Mouse (Mus musculus): ENCODE measurements around the gene Eif3g. TPM values are rescaled to one million over a fixed set of nuclear protein-coding genes. Genes with fewer than 3 reads are reported as not detected.

The Eif3g gene
- polyA plus RNA-seq, 1 experiment from 2014 or later: 202 TPM

DNA sequence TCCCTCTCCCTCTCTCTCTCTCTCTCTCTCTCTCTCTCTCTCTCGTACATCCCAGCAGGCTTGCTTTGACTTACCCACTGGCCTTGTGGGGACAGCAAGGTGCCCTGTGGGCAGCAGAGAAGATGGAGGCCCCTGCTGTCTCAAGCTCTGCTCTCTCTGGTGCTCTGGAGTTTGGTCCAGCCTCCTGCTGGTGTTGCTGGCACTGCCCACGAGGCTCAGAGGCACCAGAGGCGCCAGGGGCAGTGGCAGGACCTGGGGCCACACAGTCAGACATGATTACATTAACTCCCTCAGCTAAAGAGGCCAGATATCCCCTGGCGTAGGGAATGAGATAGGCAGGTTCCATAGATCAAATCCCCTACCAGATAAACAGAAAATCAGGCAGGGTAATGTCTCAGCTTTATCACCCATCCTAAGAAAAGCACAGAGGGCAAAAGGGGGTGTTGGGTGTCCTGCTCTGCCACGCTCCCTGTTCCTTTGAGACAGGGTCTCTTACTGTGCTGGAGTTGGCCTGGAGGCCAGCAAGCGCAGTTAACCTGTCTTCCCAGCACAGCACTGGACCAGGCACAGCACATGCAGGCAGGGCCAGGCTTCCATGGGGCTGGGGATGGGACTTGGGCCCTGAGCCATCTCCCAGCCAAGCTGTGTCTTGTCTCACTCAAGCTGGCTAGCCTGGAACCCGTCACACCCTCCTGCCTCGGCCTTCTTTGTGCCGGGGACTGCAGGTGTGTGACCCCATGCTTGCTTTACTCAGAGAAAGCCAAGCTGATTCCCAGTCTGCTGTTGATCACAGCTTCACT, 21.9 kb downstream of the Eif3g start:
- Histone ChIP-seq H3K9ac (ENCODE audit: low read length) (no peak overlapping the region), H3K4me2 (ENCODE audit: low read length) (no peak overlapping the region), H3K4me1 (ENCODE audit: control insufficient read depth in 2 of 2, insufficient read depth in 2 of 2, low read length in 2 of 2) (peaks cover 4 to 5% of the 10 kb centered on the region in 2 experiments; a peak in 2 of 4 replicates), H3K27me3 (ENCODE audit: control insufficient read depth, insufficient read depth, low read length) (no peaks in the 10 kb centered on the region), H3K27ac (replicated peaks in 1 of 2; ENCODE audit: control insufficient read depth in 1 of 2, insufficient read depth in 1 of 2, low read depth in 2 of 2, low read length in 2 of 2) (no peak overlapping the region), H3K36me3 (ENCODE audit: control insufficient read depth, insufficient read depth, low read length) (0 out of 2 replicates have a peak, but pooled peaks cover 3% of the 10 kb centered on the region), H3K4me3 (ENCODE audit: control insufficient read depth in 1 of 2, insufficient read depth in 1 of 2, low read depth in 1 of 2, low read length in 2 of 2) (no peak overlapping the region), H3K9me3 (ENCODE audit: control insufficient read depth, low read length) (no peaks in the 10 kb centered on the region)
- 64% methylated on average over 8 of the region's 9 CpGs for WGBS
- no peak for ATAC-seq (ENCODE audit: insufficient number of reproducible peaks, insufficient read depth, low FRiP score, low read depth)

DNA sequence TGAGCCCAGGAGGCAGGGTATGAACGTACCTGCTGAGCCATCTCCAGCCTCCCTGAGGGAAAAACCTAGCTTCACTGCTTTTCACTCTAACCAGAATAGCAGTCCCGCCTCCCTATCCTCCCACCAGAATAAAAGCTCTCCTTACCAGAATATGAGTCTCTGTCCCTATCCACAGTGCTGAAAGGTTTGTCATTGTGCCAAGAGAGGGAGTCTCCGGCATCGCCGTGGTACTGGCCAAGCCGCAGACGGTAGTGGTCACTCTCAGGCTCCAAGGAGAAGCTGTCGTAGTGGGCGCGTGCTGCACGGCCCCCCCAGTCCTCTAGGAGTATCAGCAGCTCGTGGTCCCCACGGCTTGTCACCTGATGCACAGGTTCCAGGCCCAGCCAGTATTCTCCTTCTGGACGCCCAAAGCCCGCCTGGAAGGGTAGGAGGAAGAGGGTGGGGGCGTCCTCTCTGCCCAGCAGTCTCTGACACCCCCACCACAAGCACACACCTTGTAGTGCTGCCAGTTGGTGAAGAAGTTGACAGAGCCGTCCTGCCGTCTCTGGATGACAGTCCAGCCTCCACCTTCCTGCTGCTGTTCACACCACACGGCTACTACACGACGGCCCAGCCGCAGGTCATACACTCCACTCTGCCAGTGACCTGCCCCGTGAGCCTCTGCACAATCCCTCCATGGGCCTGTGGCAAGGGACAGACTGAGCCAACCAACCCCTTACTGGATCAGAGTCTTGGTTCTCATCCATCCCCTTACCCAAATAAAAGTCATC, 23.2 kb downstream of the Eif3g start:
- Histone ChIP-seq H3K9ac (ENCODE audit: low read length) (no peak overlapping the region), H3K4me1 (ENCODE audit: control insufficient read depth in 2 of 2, insufficient read depth in 2 of 2, low read length in 2 of 2) (peaks cover 4 to 5% of the 10 kb centered on the region in 2 experiments; a peak in 2 of 4 replicates), H3K4me2 (ENCODE audit: low read length) (no peak overlapping the region), H3K27ac (replicated peaks in 1 of 2; ENCODE audit: control insufficient read depth in 1 of 2, insufficient read depth in 1 of 2, low read depth in 2 of 2, low read length in 2 of 2) (no peak overlapping the region), H3K9me3 (ENCODE audit: control insufficient read depth, low read length) (no peaks in the 10 kb centered on the region), H3K36me3 (ENCODE audit: control insufficient read depth, insufficient read depth, low read length) (0 out of 2 replicates have a peak, but pooled peaks cover 3% of the 10 kb centered on the region), H3K27me3 (ENCODE audit: control insufficient read depth, insufficient read depth, low read length) (peaks cover 3% of the 10 kb centered on the region; the same call in 1 of the 2 replicates), H3K4me3 (ENCODE audit: control insufficient read depth in 1 of 2, insufficient read depth in 1 of 2, low read depth in 1 of 2, low read length in 2 of 2) (no peak overlapping the region)
- ATAC-seq (ENCODE audit: insufficient number of reproducible peaks, insufficient read depth, low FRiP score, low read depth): no peak
- WGBS: 65% methylated on average over 23 of the region's 23 CpGs

DNA sequence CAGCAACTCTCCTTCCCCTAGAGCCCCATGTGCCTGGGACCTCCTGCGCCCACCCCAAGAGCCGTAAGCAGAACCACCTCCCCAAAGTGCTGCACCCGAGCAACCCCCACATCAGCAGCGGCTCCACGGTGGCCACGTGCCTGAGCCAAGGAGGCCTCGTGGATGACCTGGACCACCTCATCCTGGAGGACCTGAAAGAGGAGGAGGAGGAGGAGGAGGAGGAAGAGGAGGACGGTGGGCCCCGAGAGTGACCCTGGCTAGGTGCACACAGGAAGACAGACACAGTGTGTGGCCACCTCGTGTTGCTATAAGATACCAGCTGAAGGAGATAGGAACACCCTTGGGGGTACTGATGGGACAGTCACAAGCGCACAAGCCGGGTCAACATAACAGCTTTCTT, 24.9 kb downstream of the Eif3g start:
- Histone ChIP-seq H3K27me3 (ENCODE audit: control insufficient read depth, insufficient read depth, low read length) (peaks cover 20% of the 10 kb centered on the region), H3K4me2 (ENCODE audit: low read length) (no peak overlapping the region), H3K4me3 (ENCODE audit: control insufficient read depth in 1 of 2, insufficient read depth in 1 of 2, low read depth in 1 of 2, low read length in 2 of 2) (no peak overlapping the region), H3K4me1 (ENCODE audit: control insufficient read depth in 2 of 2, insufficient read depth in 2 of 2, low read length in 2 of 2) (peaks cover 2 to 7% of the 10 kb centered on the region in 2 experiments; a peak in 3 of 4 replicates), H3K9ac (ENCODE audit: low read length) (no peak overlapping the region), H3K9me3 (ENCODE audit: control insufficient read depth, low read length) (no peaks in the 10 kb centered on the region), H3K27ac (replicated peaks in 1 of 2; ENCODE audit: control insufficient read depth in 1 of 2, insufficient read depth in 1 of 2, low read depth in 2 of 2, low read length in 2 of 2) (no peak overlapping the region), H3K36me3 (ENCODE audit: control insufficient read depth, insufficient read depth, low read length) (0 out of 2 replicates have a peak, but pooled peaks cover 3% of the 10 kb centered on the region)
- no peak for ATAC-seq (ENCODE audit: insufficient number of reproducible peaks, insufficient read depth, low FRiP score, low read depth)
- 81% methylated on average over 12 of the region's 12 CpGs for WGBS

DNA sequence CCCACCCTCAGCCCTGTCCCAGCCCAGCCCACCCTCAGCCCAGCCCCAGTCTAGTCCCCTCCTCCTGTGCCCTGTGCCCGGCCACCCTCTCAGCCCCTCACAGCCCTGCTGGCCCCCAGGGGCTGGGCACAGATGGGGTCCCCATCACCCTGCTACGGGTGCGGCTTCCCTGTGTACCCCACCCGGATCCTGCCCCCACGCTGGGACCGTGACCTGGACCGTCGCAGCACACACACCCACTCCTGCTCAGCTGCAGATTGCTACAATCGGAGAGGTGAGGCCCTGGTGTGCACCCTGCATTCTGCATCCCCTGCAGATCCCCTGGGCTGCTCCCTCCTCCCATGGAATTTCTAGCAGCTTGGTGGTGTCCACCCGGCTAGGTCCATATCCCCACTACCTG, 25.4 kb downstream of the Eif3g start:
- peaks cover 2 to 9% of the 10 kb centered on the region in 2 experiments; a peak in 3 of 4 replicates for H3K4me1 ChIP-seq (ENCODE audit: control insufficient read depth in 2 of 2, insufficient read depth in 2 of 2, low read length in 2 of 2)
- peaks cover 25% of the 10 kb centered on the region for H3K27me3 ChIP-seq (ENCODE audit: control insufficient read depth, insufficient read depth, low read length)
- 76% methylated on average over 10 of the region's 10 CpGs for WGBS
- no peak for ATAC-seq (ENCODE audit: insufficient number of reproducible peaks, insufficient read depth, low FRiP score, low read depth)
- H3K36me3 ChIP-seq (ENCODE audit: control insufficient read depth, insufficient read depth, low read length): 0 out of 2 replicates have a peak, but pooled peaks cover 3% of the 10 kb centered on the region
- no peak overlapping the region for H3K9ac ChIP-seq (ENCODE audit: low read length)
- no peak overlapping the region for H3K4me2 ChIP-seq (ENCODE audit: low read length)
- no peak overlapping the region for H3K27ac ChIP-seq (replicated peaks in 1 of 2; ENCODE audit: control insufficient read depth in 1 of 2, insufficient read depth in 1 of 2, low read depth in 2 of 2, low read length in 2 of 2)
- H3K9me3 ChIP-seq (ENCODE audit: control insufficient read depth, low read length): no peaks in the 10 kb centered on the region
- H3K4me3 ChIP-seq (ENCODE audit: control insufficient read depth in 1 of 2, insufficient read depth in 1 of 2, low read depth in 1 of 2, low read length in 2 of 2): no peak overlapping the region

DNA sequence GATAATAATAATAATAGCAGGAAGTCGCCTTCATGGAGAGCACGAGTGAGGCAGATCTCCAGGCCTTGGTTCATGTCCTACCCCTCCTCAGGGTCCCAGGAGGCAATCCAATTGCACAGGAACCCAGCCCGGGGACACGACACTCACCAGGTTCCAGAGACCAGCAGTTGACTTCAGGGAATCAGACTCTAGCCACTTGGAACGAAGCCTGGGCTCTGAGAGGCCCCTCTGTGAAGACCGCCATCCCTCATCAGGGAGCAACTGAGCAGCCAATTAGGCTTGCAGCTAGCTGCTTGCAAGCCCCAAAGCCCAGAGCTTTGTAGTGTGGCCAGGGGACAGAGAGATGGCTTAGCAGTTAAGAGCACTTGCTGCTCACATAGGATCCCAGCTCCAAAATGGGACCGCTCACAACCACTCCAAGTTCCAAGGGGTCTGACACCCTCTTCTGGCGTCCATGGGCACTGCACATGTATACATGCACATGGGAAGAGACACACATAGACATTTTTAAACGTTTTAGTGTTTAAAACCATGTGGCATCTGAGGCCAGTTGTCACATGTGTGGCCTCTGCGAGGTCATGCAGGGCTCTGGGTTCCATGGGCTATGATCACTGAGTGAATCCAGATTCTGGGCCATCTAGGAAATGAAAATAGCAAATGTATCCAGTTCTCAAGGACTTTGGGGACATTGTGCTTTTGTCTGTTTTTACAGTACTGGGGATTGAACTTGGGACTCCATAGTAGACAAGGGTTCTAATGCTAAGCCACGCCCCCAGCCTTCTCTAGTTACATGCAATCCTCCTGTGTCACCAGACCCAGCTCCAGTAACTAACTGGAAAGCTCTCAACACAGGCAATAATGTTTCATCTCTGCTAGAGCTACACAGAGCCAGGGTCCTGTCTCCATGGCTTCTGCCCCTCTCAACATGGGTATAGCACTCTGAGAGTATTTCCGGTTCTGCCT, 27.9 kb downstream of the Eif3g start:
- WGBS: 73% methylated on average over 12 of the region's 12 CpGs
- Histone ChIP-seq H3K36me3 (ENCODE audit: control insufficient read depth, insufficient read depth, low read length) (0 out of 2 replicates have a peak, but pooled peaks cover 3% of the 10 kb centered on the region), H3K9ac (ENCODE audit: low read length) (no peak overlapping the region), H3K27me3 (ENCODE audit: control insufficient read depth, insufficient read depth, low read length) (peaks cover 34% of the 10 kb centered on the region), H3K4me1 (ENCODE audit: control insufficient read depth in 2 of 2, insufficient read depth in 2 of 2, low read length in 2 of 2) (peaks cover 0 to 9% of the 10 kb centered on the region in 2 experiments; a peak in 3 of 4 replicates), H3K4me3 (ENCODE audit: control insufficient read depth in 1 of 2, insufficient read depth in 1 of 2, low read depth in 1 of 2, low read length in 2 of 2) (no peak overlapping the region), H3K4me2 (ENCODE audit: low read length) (no peak overlapping the region), H3K9me3 (ENCODE audit: control insufficient read depth, low read length) (no peaks in the 10 kb centered on the region), H3K27ac (replicated peaks in 1 of 2; ENCODE audit: control insufficient read depth in 1 of 2, insufficient read depth in 1 of 2, low read depth in 2 of 2, low read length in 2 of 2) (no peak overlapping the region)
- ATAC-seq (ENCODE audit: insufficient number of reproducible peaks, insufficient read depth, low FRiP score, low read depth): no peak

DNA sequence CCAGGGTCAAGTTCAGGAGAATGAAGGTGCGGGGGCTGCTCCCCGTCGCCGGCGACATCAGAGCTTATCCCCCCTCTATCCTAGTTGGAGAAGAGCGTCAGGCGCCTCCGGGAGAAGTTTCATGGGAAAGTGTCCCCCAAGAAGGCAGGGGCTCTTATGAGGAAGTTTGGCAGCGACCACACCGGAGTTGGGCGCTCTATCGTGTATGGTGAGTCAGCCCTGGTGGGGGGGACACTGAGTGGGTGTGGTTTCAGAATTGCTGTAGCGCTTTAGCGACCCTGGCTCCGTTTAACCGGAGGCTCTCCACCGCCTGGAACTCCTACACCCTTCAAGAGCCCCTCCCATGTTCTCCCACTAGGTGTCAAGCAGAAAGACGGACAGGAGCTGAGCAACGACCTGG, 29.2 kb downstream of the Eif3g start:
- no peak for ATAC-seq (ENCODE audit: insufficient number of reproducible peaks, insufficient read depth, low FRiP score, low read depth)
- Histone ChIP-seq H3K4me1 (ENCODE audit: control insufficient read depth in 2 of 2, insufficient read depth in 2 of 2, low read length in 2 of 2) (peaks cover 0 to 9% of the 10 kb centered on the region in 2 experiments; a peak in 3 of 4 replicates), H3K36me3 (ENCODE audit: control insufficient read depth, insufficient read depth, low read length) (0 out of 2 replicates have a peak, but pooled peaks cover 3% of the 10 kb centered on the region), H3K27me3 (ENCODE audit: control insufficient read depth, insufficient read depth, low read length) (peaks cover 34% of the 10 kb centered on the region), H3K9ac (ENCODE audit: low read length) (peak overlapping the region; percentile 67), H3K4me2 (ENCODE audit: low read length) (peak overlapping the region; percentile 78), H3K27ac (replicated peaks in 1 of 2; ENCODE audit: control insufficient read depth in 1 of 2, insufficient read depth in 1 of 2, low read depth in 2 of 2, low read length in 2 of 2) (no peak overlapping the region), H3K9me3 (ENCODE audit: control insufficient read depth, low read length) (no peaks in the 10 kb centered on the region), H3K4me3 (ENCODE audit: control insufficient read depth in 1 of 2, insufficient read depth in 1 of 2, low read depth in 1 of 2, low read length in 2 of 2) (peak overlapping the region; percentile 52 to 54)
- WGBS: 8% methylated on average over 19 of the region's 19 CpGs
